Mouse (Mus musculus): ENCODE data around the gene Spdef. TPM values are rescaled to one million over a fixed set of nuclear protein-coding genes. Genes with fewer than 3 reads are reported as not detected.

Spdef gene
- 0.26 and 0.94 TPM in 2 replicates for polyA plus RNA-seq (2014; fragmentation: Nextera tagmentation; extraction: Ambion mirVana)

- DNase-seq (ENCODE audit: low spot score): no peak
- H3K27ac ChIP-seq: no peak within 1 kb of the TSS
- 83% methylated on average over 10 of the region's 10 CpGs for WGBS
- no peak within 1 kb of the TSS for H3K4me3 ChIP-seq (replicated peaks; ENCODE audit: low read length)
- no peaks in the 10 kb centered on the region for H3K4me1 ChIP-seq (replicated peaks; ENCODE audit: control insufficient read depth, insufficient read depth, low read length)
- no peak within 1 kb of the TSS for H3K4me2 ChIP-seq (replicated peaks)
- H3K9me3 ChIP-seq (ENCODE audit: control insufficient read depth, low read length): 0 out of 2 replicates have a peak, but pooled peaks cover 3% of the 10 kb centered on the region
- no peak within 1 kb of the TSS for H3K9ac ChIP-seq
- no peaks in the 10 kb centered on the region for H3K27me3 ChIP-seq (ENCODE audit: control insufficient read depth, insufficient read depth, low read length)
- H3K36me3 ChIP-seq (replicated peaks; ENCODE audit: control insufficient read depth, insufficient read depth): no peaks in the 10 kb centered on the region
- ATAC-seq (ENCODE audit: low FRiP score): no peak
Observed at GRCm38 (mm10) chr17:27728770-27729169, at the start of gene Spdef. Gene Spdef, minus strand, starts transcription at chr17:27728955.

DNA sequence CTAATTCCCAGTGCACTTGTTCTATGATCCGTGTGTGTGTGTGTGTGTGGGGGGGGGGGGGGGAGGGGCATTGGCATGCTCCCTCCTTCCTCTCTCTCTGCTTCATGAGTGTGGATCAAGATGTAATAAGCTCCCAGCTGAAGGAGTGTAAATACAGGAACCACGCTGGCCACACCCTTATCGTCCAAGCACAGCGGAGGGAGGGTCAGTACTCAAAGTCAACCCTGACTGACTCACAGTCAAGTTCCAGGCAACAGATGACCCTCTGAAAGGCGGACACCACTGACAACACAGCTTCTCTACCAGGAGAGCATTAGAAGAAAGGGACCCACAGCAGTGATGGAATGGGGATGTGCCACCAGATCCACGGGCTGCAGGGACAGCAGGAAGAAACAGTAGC, 49.1 kb upstream of the Spdef start:
- Histone ChIP-seq H3K36me3 (replicated peaks; ENCODE audit: control insufficient read depth, insufficient read depth) (peaks cover 18% of the 10 kb centered on the region; the same call in 1 of the 2 replicates), H3K27me3 (ENCODE audit: control insufficient read depth, insufficient read depth, low read length) (no peaks in the 10 kb centered on the region), H3K9ac (no peak overlapping the region), H3K4me1 (replicated peaks; ENCODE audit: control insufficient read depth, insufficient read depth, low read length) (no peaks in the 10 kb centered on the region), H3K4me3 (replicated peaks; ENCODE audit: low read length) (no peak overlapping the region), H3K4me2 (replicated peaks) (no peak overlapping the region), H3K27ac (no peak overlapping the region), H3K9me3 (ENCODE audit: control insufficient read depth, low read length) (no peaks in the 10 kb centered on the region)
- ATAC-seq (ENCODE audit: low FRiP score): no peak
- DNase-seq (ENCODE audit: low spot score): no peak
- WGBS: 84% methylated on average over 6 of the region's 6 CpGs

DNA sequence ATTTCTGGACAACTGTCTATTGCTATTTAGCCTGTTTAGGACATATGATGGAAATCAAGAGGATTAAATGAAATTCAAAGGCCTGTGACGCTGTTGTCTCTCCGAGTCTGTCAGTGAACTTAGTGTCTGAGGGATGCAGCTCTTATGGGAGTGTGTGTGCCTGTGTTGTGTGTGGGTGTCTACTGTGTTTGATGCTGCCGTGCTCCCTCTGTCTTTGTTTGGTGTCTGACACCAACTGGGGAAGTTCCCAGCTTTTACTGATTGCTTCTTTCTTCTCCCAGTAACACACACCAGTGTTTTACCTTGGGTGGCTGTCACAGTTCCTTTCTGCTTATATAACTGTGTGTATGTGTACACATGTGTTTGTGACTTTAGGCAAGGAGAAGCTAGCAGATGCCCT, 45.4 kb upstream of the Spdef start:
- Histone ChIP-seq H3K4me2 (replicated peaks) (no peak overlapping the region), H3K4me1 (replicated peaks; ENCODE audit: control insufficient read depth, insufficient read depth, low read length) (no peaks in the 10 kb centered on the region), H3K4me3 (replicated peaks; ENCODE audit: low read length) (no peak overlapping the region), H3K27me3 (ENCODE audit: control insufficient read depth, insufficient read depth, low read length) (no peaks in the 10 kb centered on the region), H3K9ac (no peak overlapping the region), H3K9me3 (ENCODE audit: control insufficient read depth, low read length) (no peaks in the 10 kb centered on the region), H3K27ac (no peak overlapping the region), H3K36me3 (replicated peaks; ENCODE audit: control insufficient read depth, insufficient read depth) (peaks cover 14% of the 10 kb centered on the region; the same call in 1 of the 2 replicates)
- ATAC-seq (ENCODE audit: low FRiP score) (no peak), DNase-seq (ENCODE audit: low spot score) (no peak)
- 88% methylated on average over 3 of the region's 3 CpGs for WGBS

- no peak overlapping the region for H3K4me2 ChIP-seq (replicated peaks)
- no peak overlapping the region for H3K27ac ChIP-seq
- H3K36me3 ChIP-seq (replicated peaks; ENCODE audit: control insufficient read depth, insufficient read depth): peaks cover 15% of the 10 kb centered on the region; the same call in 1 of the 2 replicates
- H3K4me3 ChIP-seq (replicated peaks; ENCODE audit: low read length): no peak overlapping the region
- no peaks in the 10 kb centered on the region for H3K9me3 ChIP-seq (ENCODE audit: control insufficient read depth, low read length)
- DNase-seq (ENCODE audit: low spot score) (no peak), ATAC-seq (ENCODE audit: low FRiP score) (no peak)
- no peaks in the 10 kb centered on the region for H3K4me1 ChIP-seq (replicated peaks; ENCODE audit: control insufficient read depth, insufficient read depth, low read length)
- no peaks in the 10 kb centered on the region for H3K27me3 ChIP-seq (ENCODE audit: control insufficient read depth, insufficient read depth, low read length)
- 92% methylated on average over 6 of the region's 6 CpGs for WGBS
- no peak overlapping the region for H3K9ac ChIP-seq
Observed at GRCm38 (mm10) chr17:27771616-27772015, 42.9 kb upstream of the Spdef start.

DNA sequence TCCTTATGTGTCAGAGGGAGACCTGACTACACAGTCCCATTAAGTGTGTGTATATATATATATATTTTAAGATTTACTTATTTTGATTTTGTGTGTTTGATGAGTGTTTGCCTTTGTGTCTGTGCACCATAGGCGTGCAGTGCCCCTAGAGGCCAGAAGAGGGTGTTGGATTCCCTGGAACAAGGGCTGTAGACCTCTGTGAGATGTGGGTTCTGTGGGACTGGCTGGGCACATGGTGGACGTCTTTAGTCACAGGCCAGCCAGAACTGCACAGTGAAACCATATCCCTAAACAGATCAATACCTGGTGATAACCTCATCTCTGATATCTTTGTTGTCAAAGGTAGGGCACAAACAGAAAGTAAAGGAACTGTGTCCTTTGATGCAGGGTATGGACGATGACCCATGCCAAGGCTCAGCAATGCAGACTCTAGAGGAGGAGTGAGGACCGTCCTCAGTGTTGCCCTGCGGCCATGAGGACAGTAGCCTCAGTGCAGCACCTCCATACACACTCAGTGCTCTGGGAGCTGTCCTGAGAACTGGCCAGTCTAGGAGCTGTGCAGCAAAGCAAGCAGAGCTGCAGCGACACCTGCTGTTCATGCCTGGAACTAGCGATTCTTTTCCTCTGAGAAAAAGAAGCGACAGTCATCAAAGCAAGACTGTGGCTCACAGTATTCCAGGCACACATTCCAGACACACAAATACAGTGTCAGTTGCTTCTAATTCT, 40.2 kb upstream of the Spdef start:
- Histone ChIP-seq H3K4me3 (replicated peaks; ENCODE audit: low read length) (no peak overlapping the region), H3K4me1 (replicated peaks; ENCODE audit: control insufficient read depth, insufficient read depth, low read length) (no peaks in the 10 kb centered on the region), H3K4me2 (replicated peaks) (no peak overlapping the region), H3K9me3 (ENCODE audit: control insufficient read depth, low read length) (no peaks in the 10 kb centered on the region), H3K9ac (no peak overlapping the region), H3K36me3 (replicated peaks; ENCODE audit: control insufficient read depth, insufficient read depth) (peaks cover 28% of the 10 kb centered on the region), H3K27ac (no peak overlapping the region), H3K27me3 (ENCODE audit: control insufficient read depth, insufficient read depth, low read length) (no peaks in the 10 kb centered on the region)
- DNase-seq (ENCODE audit: low spot score) (peak; percentile 86), ATAC-seq (ENCODE audit: low FRiP score) (0 out of 2 replicates have a peak, but pooled peaks have one; percentile 66)
- WGBS: 62% methylated on average over 8 of the region's 8 CpGs

GRCm38 (mm10) chr17:27767543-27767942, 38.8 kb upstream of the Spdef start:
- 78% methylated on average over 12 of the region's 12 CpGs for WGBS
- ATAC-seq (ENCODE audit: low FRiP score): no peak

GRCm38 (mm10) chr17:27767120-27767519, 38.4 kb upstream of the Spdef start:
- 0 out of 2 replicates have a peak, but pooled peaks cover under 1% of the 10 kb centered on the region for H3K4me1 ChIP-seq (replicated peaks; ENCODE audit: control insufficient read depth, insufficient read depth, low read length)
- 80% methylated on average over 5 of the region's 5 CpGs for WGBS

More at GRCm38 (mm10) chr17:27767543-27767942, 38.8 kb upstream of the Spdef start:
- Histone ChIP-seq H3K9me3 (ENCODE audit: control insufficient read depth, low read length) (no peaks in the 10 kb centered on the region), H3K27ac (no peak overlapping the region), H3K4me2 (replicated peaks) (no peak overlapping the region), H3K36me3 (replicated peaks; ENCODE audit: control insufficient read depth, insufficient read depth) (peaks cover 27% of the 10 kb centered on the region), H3K4me3 (replicated peaks; ENCODE audit: low read length) (no peak overlapping the region), H3K4me1 (replicated peaks; ENCODE audit: control insufficient read depth, insufficient read depth, low read length) (no peaks in the 10 kb centered on the region), H3K9ac (no peak overlapping the region), H3K27me3 (ENCODE audit: control insufficient read depth, insufficient read depth, low read length) (no peaks in the 10 kb centered on the region)
- DNase-seq (ENCODE audit: low spot score): no peak

DNA sequence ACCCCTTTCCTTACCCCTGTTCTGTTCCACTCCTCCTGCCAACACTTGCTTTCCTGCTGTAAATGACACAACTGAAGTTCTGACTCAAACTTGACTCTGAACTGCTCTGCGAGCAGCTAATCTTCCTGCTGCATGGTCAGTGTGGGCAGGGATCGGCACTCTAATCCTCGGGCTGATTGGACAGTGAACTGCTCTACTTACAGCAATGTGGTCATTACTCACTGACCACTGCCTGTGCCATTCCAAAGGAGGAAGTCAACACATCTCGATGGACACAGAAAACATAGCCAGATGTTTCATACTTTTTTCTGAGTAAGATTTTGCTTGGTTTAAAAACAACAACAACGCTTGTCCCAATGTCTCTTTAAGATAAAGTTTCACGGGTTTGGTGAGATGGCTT, 36.3 kb upstream of the Spdef start:
- no peak overlapping the region for H3K4me3 ChIP-seq (replicated peaks; ENCODE audit: low read length)
- H3K4me2 ChIP-seq (replicated peaks): no peak overlapping the region
- no peaks in the 10 kb centered on the region for H3K27me3 ChIP-seq (ENCODE audit: control insufficient read depth, insufficient read depth, low read length)
- no peak for DNase-seq (ENCODE audit: low spot score)
- no peak overlapping the region for H3K9ac ChIP-seq
- peaks cover 27% of the 10 kb centered on the region for H3K36me3 ChIP-seq (replicated peaks; ENCODE audit: control insufficient read depth, insufficient read depth)
- ATAC-seq (ENCODE audit: low FRiP score): no peak
- H3K9me3 ChIP-seq (ENCODE audit: control insufficient read depth, low read length): no peaks in the 10 kb centered on the region
- peaks cover 7% of the 10 kb centered on the region; the same call in 1 of the 2 replicates for H3K4me1 ChIP-seq (replicated peaks; ENCODE audit: control insufficient read depth, insufficient read depth, low read length)
- no peak overlapping the region for H3K27ac ChIP-seq
- WGBS: 97% methylated on average over 6 of the region's 6 CpGs

More at GRCm38 (mm10) chr17:27767120-27767519, 38.4 kb upstream of the Spdef start:
- DNase-seq (ENCODE audit: low spot score) (no peak), ATAC-seq (ENCODE audit: low FRiP score) (no peak)
- no peak overlapping the region for H3K9ac ChIP-seq
- no peaks in the 10 kb centered on the region for H3K27me3 ChIP-seq (ENCODE audit: control insufficient read depth, insufficient read depth, low read length)
- H3K9me3 ChIP-seq (ENCODE audit: control insufficient read depth, low read length): no peaks in the 10 kb centered on the region
- H3K36me3 ChIP-seq (replicated peaks; ENCODE audit: control insufficient read depth, insufficient read depth): peaks cover 27% of the 10 kb centered on the region
- H3K4me2 ChIP-seq (replicated peaks): no peak overlapping the region
- no peak overlapping the region for H3K27ac ChIP-seq
- H3K4me3 ChIP-seq (replicated peaks; ENCODE audit: low read length): no peak overlapping the region

- DNase-seq (ENCODE audit: low spot score): no peak
- H3K4me3 ChIP-seq (replicated peaks; ENCODE audit: low read length): no peak overlapping the region
Observed at GRCm38 (mm10) chr17:27764453-27764852, 35.7 kb upstream of the Spdef start.

More at GRCm38 (mm10) chr17:27764453-27764852, 35.7 kb upstream of the Spdef start:
- Histone ChIP-seq H3K27me3 (ENCODE audit: control insufficient read depth, insufficient read depth, low read length) (no peaks in the 10 kb centered on the region), H3K4me1 (replicated peaks; ENCODE audit: control insufficient read depth, insufficient read depth, low read length) (peaks cover 7% of the 10 kb centered on the region; the same call in 1 of the 2 replicates), H3K9me3 (ENCODE audit: control insufficient read depth, low read length) (no peaks in the 10 kb centered on the region), H3K9ac (no peak overlapping the region), H3K27ac (no peak overlapping the region), H3K4me2 (replicated peaks) (no peak overlapping the region), H3K36me3 (replicated peaks; ENCODE audit: control insufficient read depth, insufficient read depth) (peaks cover 27% of the 10 kb centered on the region)
- no peak for ATAC-seq (ENCODE audit: low FRiP score)
- 88% methylated on average over 2 of the region's 2 CpGs for WGBS
